Mouse (Mus musculus) liver, embryonic 14.5 days (tissue): ENCODE measurements at regions not wholly inside any gene's neighbourhood (a gene's known extent, or its start where the extent isn't known, plus 50 kb on each side); places are given as distances from the start of the nearest gene placed in this dataset.

Experiments
- ATAC-seq: fragments of 200-750 bp; cut with Nextera tagmentation; 2 replicates; pipeline ENCODE4 v1.8.0; 2017; ENCODE audit warnings: moderate number of reproducible peaks, mild to moderate bottlenecking, moderate library complexity; ENCODE audit not compliant: insufficient read depth
- DNase-seq, 3 experiments: peaks; one replicate each; pipeline ENCODE4 v3.0.0-alpha.2; 2012 to 2013; ENCODE audit warnings: low read depth in 3 of 3, low spot score in 3 of 3
- H3K27ac ChIP-seq: fragments of 300-500 bp; sonication (generic); 2 replicates; pipeline ENCODE4 v1.5.1; 2014; ENCODE audit warnings: moderate library complexity, mild to moderate bottlenecking, control low read depth, inconsistent platforms
- H3K27me3 ChIP-seq: fragments of 300-500 bp; sonication (generic); 2 replicates; pipeline ENCODE4 v1.6.1; 2014; ENCODE audit warnings: mild to moderate bottlenecking, low read length, moderate library complexity; ENCODE audit not compliant: control insufficient read depth, insufficient read depth
- H3K36me3 ChIP-seq: fragments of 300-500 bp; sonication (generic); replicated peaks from 2 replicates; pipeline ENCODE4 v1.6.1; 2014; ENCODE audit warnings: low read depth; ENCODE audit not compliant: control insufficient read depth, insufficient read depth
- H3K4me1 ChIP-seq, 2 experiments: fragments of 200-500 bp in 1 of 2; fragments of 300-500 bp in 1 of 2; sonication (generic) in 1 of 2; replicated peaks; 2 replicates each; pipeline ENCODE4 v1.6.1; 2012 to 2014; ENCODE audit warnings: antibody characterized with exemption in 1 of 2, inconsistent platforms in 1 of 2, low read length in 1 of 2; ENCODE audit not compliant: control insufficient read depth in 2 of 2, insufficient read depth in 2 of 2
- H3K4me2 ChIP-seq: fragments of 300-500 bp; sonication (generic); 2 replicates; pipeline ENCODE4 v1.6.1; 2014; ENCODE audit warnings: low read depth, mild to moderate bottlenecking, control low read depth, moderate library complexity
- H3K4me3 ChIP-seq, 2 experiments: fragments of 200-500 bp in 1 of 2; fragments of 300-500 bp in 1 of 2; sonication (generic) in 1 of 2; 2 replicates each; pipeline ENCODE4 v1.5.1; 2012 to 2014; ENCODE audit warnings: low read depth in 2 of 2, low read length in 2 of 2, mild to moderate bottlenecking in 2 of 2, control low read depth in 1 of 2, inconsistent platforms in 1 of 2, moderate library complexity in 1 of 2; ENCODE audit not compliant: insufficient read depth in 1 of 2
- H3K9ac ChIP-seq: fragments of 300-500 bp; sonication (generic); replicated peaks from 2 replicates; pipeline ENCODE4 v1.6.1; 2014; ENCODE audit warnings: mild to moderate bottlenecking, control low read depth, moderate library complexity
- H3K9me3 ChIP-seq: fragments of 300-500 bp; sonication (generic); 2 replicates; pipeline ENCODE4 v1.6.1; 2016; ENCODE audit warnings: low read length, mixed read lengths; ENCODE audit not compliant: control insufficient read depth
- CTCF ChIP-seq: IDR thresholded peaks from 2 replicates; pipeline ENCODE4 v1.5.1; 2016; ENCODE audit warnings: antibody characterized with exemption, low read depth, control low read depth
- EP300 ChIP-seq: IDR thresholded peaks from 2 replicates; pipeline ENCODE4 v1.6.1; 2016; ENCODE audit warnings: antibody characterized with exemption, low read depth
- WGBS: fragments of 180-500 bp; shearing (Covaris S2); extraction: QIAGEN DNeasy Blood & Tissue Kit; methylation state at CpG from one replicate; pipeline ENCODE4 v1.1.7; 2014; ENCODE audit not compliant: insufficient replicate concordance; 5-methylcytosine and 5-hydroxymethylcytosine counted together

- Histone ChIP-seq H3K9me3 (no peaks in the 10 kb centered on the region), H3K4me3 (no peak overlapping the region), H3K27me3 (no peaks in the 10 kb centered on the region), H3K4me2 (no peak overlapping the region), H3K9ac (no peak overlapping the region), H3K27ac (no peak overlapping the region), H3K36me3 (no peaks in the 10 kb centered on the region), H3K4me1 (no peaks in the 10 kb centered on the region)
- DNase-seq: no peak
- no peak for ATAC-seq
- TF ChIP-seq EP300 (no peak), CTCF (no peak)
- WGBS: 66% methylated on average over 14 of the region's 14 CpGs
Measured at GRCm38 (mm10) chr3:66375088-66375910, 78.7 kb upstream of the Veph1 start.

GRCm38 (mm10) chr3:66374603-66375002 is 78.0 kb upstream of the Veph1 start:
- Histone ChIP-seq H3K4me1 (no peaks in the 10 kb centered on the region), H3K9me3 (no peaks in the 10 kb centered on the region), H3K4me3 (no peak overlapping the region), H3K27ac (no peak overlapping the region), H3K27me3 (no peaks in the 10 kb centered on the region), H3K36me3 (no peaks in the 10 kb centered on the region), H3K4me2 (no peak overlapping the region), H3K9ac (no peak overlapping the region)
- DNase-seq: no peak
- 59% methylated on average over 4 of the region's 4 CpGs for WGBS
- TF ChIP-seq EP300 (no peak), CTCF (no peak)
- ATAC-seq: no peak

DNA sequence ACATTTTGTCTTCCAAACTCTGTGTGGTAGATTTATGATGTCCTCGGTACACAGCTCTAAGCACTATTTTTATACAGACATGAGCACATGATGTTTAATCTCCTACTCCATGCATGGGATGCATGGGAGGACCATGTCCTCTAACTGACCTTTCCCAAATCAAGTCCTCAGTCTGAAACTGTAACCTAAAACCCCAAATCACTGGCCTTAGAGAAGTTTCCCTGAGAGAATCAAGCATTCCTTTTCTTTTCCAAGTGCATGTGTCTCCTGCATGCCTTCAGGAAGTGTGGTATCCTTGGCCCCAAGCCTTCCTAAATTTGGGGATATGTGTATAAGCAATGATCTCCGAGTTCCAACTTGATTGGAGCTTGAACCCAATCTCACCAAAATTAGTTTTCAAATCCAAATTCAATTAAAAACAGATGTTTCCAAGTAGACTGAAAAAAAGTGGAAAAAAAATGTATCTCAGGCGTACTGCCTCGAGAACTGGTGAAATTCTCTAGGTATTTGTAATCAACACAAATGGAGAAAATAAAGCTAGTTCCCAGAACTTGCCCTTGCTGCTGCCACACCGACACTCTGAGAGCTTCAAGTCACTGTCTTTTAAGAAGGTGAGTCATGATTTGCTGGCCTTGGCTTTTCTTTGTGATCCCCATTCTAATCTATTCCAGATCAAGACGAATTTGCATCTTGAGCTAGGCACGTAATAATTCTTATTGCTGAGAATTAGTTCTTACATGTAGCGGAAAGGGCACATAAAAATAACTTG is 77.4 kb upstream of the Veph1 start:
- H3K27ac ChIP-seq: no peak overlapping the region
- no peaks in the 10 kb centered on the region for H3K4me1 ChIP-seq

More for the DNA sequence above, 77.4 kb upstream of the Veph1 start:
- TF ChIP-seq EP300: no peak
- TF ChIP-seq CTCF: no peak
- H3K27me3 ChIP-seq: no peaks in the 10 kb centered on the region
- H3K9me3 ChIP-seq: no peaks in the 10 kb centered on the region
- WGBS: 60% methylated on average over 8 of the region's 8 CpGs
- no peak overlapping the region for H3K4me2 ChIP-seq
- ATAC-seq: no peak
- no peaks in the 10 kb centered on the region for H3K36me3 ChIP-seq
- no peak overlapping the region for H3K9ac ChIP-seq
- H3K4me3 ChIP-seq: no peak overlapping the region
- DNase-seq: no peak
